Mouse (Mus musculus) heart, postnatal 36 days (tissue): ENCODE results near the gene Arid5a. TPM values are rescaled to one million over a fixed set of nuclear protein-coding genes. Genes with fewer than 3 reads are reported as not detected.

ENCODE experiments used
- DNase-seq, 2 experiments: peaks; one replicate each; pipeline ENCODE4 v3.0.0; 2021 to 2022
- intact Hi-C: fragments of 180-260 bp; cut with DNase I; formaldehyde crosslinking; loops from one replicate; pipeline ENCODE4 v1.15.1; 2025
- total RNA-seq, 2 experiments: library from RNA; stranded (reverse); gene quantifications; 2 replicates each; pipeline ENCODE4 v1.2.3; 2021

The Arid5a gene
- total RNA-seq: 10 to 100 TPM; 10.4 to 15.1 TPM

- intact Hi-C loops: loop anchor here (2.0 to 5.0 kb wide), 2 partner anchors 59 to 165 kb away; partner anchors contain the start of gene Cnnm4
- DNase-seq: peak; percentile 89
These were observed at the start of gene Arid5a for GRCm38 (mm10) chr1:36307495-36308280. Arid5a (plus strand) TSS chr1:36307733.

- intact Hi-C loops: no loop called here
- DNase-seq: no peak
These were observed 48.9 kb upstream of the Arid5a start for GRCm38 (mm10) chr1:36258631-36259030.

- intact Hi-C loops: no loop called here
- no peak for DNase-seq
These were observed 48.3 kb upstream of the Arid5a start for GRCm38 (mm10) chr1:36259281-36259680.

GRCm38 (mm10) chr1:36260418-36260817 is 47.1 kb upstream of the Arid5a start:
- DNase-seq: no peak
- intact Hi-C loops: no loop called here

GRCm38 (mm10) chr1:36261708-36262504 is 45.6 kb upstream of the Arid5a start:
- intact Hi-C loops: no loop called here
- DNase-seq: no peak

DNA sequence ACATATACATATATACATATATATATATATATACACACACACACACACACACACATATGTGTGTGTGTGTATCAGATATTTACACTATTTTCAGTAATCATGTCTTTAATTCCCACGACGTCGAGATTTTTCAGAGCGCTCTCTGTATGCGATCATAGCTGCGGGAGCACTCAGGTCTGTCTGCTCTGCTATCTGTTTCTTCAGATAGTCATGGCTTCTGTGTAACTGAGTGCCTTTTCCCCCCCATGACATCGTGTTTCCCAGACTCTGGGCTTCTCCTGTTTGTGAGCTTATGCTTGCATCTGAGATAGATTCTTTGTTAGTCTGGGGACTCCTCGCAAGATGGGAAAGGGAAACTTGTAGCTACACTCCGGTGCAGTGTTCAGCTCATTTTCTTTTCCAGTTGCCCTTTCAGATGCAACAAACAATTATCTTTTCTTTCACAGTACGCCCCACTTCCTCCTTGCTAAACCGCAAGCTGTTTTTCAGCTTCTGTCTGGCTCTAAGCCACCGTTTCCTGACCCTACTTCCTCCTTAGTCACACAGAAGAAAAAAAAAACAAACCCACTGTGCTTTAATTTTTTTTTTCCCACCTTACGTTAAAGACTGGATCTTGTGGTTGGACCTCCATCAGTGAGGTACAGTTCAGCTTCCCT is 43.6 kb upstream of the Arid5a start:
- intact Hi-C loops: no loop called here
- peak; percentile 63 to 65 for DNase-seq

GRCm38 (mm10) chr1:36266293-36266692 is 41.2 kb upstream of the Arid5a start:
- intact Hi-C loops: no loop called here
- no peak for DNase-seq

GRCm38 (mm10) chr1:36267595-36267994 is 39.9 kb upstream of the Arid5a start:
- DNase-seq: no peak
- intact Hi-C loops: no loop called here

DNA sequence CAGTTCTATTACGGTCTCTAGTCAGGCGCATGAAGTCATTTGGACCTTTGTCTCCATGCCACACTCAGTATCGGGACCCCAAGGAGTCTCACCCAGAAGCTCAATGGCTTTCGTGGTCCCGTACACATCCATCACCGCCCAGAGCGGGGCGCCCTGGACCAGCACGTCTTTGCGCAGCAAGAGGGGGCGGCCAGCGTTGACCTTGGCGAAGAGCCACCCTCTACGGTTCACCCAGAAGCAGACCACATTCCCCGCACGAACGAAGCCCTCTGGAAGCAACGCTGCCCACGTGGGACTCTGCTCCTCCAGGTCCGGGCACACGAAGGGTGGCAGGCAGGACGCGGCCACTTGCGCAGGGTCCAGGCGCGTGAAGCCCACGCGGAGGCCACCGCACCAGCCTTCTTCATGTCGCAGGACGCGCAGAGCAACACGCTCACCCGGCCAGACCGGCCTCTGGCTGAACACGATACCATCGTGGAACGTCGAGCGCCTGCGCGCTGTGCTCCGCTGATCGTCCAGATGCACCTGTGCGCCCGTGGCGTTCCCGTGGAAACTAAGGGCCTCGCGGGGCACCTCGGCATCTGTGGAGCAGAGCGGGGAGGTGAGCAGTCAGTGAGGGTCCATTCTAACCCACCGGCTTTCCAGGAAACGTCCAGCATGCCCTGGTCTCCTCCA is 38.3 kb upstream of the Arid5a start:
- no peak for DNase-seq
- intact Hi-C loops: no loop called here

DNA sequence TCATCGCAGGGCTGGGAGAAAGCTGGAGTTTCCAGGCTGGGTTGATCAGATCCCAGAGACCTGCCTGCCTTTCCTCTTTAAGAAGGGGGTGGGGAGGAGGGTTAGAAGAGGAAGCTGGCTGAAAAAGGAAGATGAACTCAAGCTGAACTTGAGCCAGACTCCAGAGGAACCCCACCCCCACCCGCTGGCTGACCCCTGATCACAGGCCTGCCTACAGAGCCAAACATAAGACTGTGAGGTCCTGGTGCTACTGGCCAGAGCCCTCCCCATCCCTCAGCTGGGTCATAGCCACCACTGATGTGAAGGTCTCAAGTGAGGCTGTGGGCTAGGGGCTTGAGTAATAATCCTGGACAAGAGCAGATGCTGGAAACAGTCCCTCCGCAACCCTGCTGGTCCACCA is 36.9 kb upstream of the Arid5a start:
- DNase-seq: peak; percentile 32 to 54
- intact Hi-C loops: no loop called here

DNA sequence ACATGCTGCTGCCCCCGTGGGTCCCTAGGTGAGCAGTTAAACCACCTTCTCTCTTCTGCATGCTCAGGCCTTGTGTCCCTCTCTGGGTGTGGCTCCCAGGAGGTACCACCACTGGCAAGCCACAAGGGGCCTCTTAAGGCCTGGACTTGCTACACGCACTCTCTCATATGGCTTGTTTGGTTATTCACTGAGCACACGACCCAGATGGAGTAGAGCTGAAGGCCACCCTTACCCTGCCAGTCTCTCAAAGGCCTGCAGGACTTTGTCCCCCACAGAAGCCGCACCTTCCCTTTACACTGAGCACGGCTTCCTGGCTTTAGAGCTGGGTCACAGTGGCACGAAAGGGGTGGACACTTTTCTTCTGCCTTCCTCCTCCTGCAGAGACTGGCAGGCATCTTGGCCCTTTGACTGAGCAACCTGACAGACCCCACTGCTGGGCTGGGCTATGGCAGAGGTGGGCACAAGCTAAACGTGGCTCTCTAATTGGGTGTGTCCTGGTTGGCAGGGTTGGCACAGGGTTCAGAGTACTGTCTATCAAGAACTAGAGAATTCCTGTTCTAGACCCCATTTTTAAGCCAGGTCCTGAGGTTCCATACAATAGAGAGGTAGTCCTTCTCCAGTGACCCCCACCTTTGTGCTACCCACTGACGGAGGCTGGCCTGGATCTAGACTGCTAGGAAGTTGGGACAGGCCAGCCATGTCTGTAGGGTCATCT is 35.9 kb upstream of the Arid5a start:
- intact Hi-C loops: no loop called here

DNA sequence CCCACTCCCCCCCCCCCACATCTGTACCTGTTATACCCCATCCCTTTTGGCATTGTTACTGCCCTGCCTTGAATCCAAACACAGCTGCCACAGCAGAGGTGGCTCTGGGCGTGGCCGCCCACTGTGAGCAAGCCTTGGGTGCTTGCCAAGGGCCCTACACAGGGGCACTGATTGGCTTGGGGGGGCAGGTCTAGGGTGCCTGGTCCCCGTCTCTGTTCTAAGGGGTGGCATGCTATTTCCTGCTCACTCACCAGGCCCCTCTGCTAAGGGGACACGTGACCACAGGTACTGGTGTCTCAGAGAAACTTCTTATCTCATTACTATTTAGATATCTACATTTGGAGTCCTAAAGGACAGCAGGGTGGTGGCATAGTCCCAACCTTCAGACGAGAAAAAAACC is 35.0 kb upstream of the Arid5a start:
- intact Hi-C loops: no loop called here
- peak; percentile 47 to 53 for DNase-seq

More for the DNA sequence above, 35.9 kb upstream of the Arid5a start:
- no peak for DNase-seq

DNA sequence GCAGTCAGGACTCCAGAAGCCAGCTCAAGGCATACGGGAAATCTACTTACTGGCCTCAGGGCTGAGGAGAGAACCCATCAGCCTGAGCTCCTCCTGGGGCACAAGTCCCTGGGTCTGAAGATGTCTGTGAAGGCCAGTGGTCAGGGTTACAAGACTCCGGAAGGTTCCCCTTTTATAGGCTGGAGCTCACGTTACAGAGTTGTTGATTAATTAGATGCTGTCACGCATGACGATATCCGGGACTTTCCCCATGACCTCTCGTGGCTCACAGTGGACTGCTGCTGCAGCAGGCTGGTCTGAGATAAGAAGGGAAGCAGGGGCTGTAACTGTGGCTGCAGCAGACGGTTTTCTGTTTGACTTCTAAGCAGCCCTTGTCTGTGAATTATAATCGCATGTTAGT is 34.2 kb upstream of the Arid5a start:
- peak; percentile 51 for DNase-seq
- intact Hi-C loops: no loop called here

DNA sequence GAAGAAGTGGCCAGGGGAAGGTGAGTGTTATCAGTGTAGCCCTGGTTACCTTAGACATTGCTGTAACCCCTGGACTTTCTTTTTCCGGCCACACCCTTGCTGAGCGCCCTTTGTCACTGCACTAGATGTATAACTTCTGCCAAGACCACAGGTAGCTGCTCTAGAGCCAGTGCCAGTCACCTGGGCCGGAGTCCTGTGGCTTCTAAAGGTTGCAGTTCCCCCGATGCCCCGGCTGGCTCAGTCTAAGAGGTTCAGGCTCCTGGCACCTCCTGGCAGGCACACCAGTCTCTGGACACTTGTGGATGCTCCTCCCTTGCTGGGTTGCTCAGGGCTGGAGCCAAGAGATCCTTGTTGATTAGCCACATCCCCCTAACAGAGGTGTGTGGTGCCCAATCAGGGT is 33.1 kb upstream of the Arid5a start, which contains the start of gene Neurl3:
Neurl3 (minus strand) TSS at position 225 of the 400 bp plus-strand sequence.
- intact Hi-C loops: no loop called here
- no peak for DNase-seq

- DNase-seq: no peak
- intact Hi-C loops: loop anchor here (5.0 kb wide), 1 partner anchor 54 kb away; no protein-coding TSS in a partner anchor
These were observed 31.7 kb upstream of the Arid5a start for GRCm38 (mm10) chr1:36275635-36276389.

- DNase-seq: peak; percentile 87 to 93
- intact Hi-C loops: loop anchor here (1.0 to 5.0 kb wide), 3 partner anchors 21 to 133 kb away; no protein-coding TSS in a partner anchor
These were observed 30.1 kb upstream of the Arid5a start for GRCm38 (mm10) chr1:36277267-36278060.

GRCm38 (mm10) chr1:36279202-36279601 is 28.3 kb upstream of the Arid5a start:
- intact Hi-C loops: loop anchor here (2.0 to 5.0 kb wide), 2 partner anchors 57 to 134 kb away; no protein-coding TSS in a partner anchor
- DNase-seq: peak; percentile 82 to 92

DNA sequence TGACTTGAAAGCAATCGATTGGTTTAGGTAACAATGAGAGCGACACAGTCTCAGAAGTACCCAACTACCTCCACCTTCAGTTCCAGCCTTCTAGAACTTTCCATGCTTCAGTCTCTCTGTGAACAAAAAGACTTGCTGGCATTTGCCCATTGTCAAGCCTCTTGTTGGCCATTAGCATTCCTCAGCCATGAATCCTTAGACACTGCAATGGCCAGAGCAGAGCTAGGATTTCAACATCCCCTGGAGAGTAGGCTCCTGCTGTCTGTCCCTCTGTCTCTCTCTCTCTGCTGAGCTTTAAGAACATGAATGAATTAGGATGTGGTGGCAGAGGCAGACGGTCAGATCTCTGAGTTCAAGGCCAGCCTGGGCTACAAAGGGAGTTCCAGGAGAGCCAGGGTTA is 26.6 kb upstream of the Arid5a start:
- intact Hi-C loops: no loop called here

More for the DNA sequence above, 26.6 kb upstream of the Arid5a start:
- DNase-seq: no peak
